In genomic region chr15:62057449-62057848, GRCm38 (mm10) we compare ENCODE assay signal across 22 mouse cellular contexts.
DNase-seq lines count a peak whose midpoint lies in the region; ATAC-seq and TF ChIP-seq lines count a peak whose summit lies in the region.
"Had no signal": no experiment of that assay in that cellular context is flagged by ENCODE, and none has a peak within 500 bp of the region (broad histone marks: within the 10 kb centered on the region; RNA-seq: fewer than 3 reads in every experiment).

No protein-coding gene starts in this region.

- TF ChIP-seq EP300 in lung, postnatal 0 days (IDR thresholded peaks at IDR 0.05): no peak

- H3K9ac ChIP-seq in lung, postnatal 0 days (replicated peaks; ENCODE audit: low read depth): no peak overlapping the region
- no peak overlapping the region for H3K9ac ChIP-seq in intestine, embryonic 16.5 days (ENCODE audit: low read depth, low read length)
- H3K9ac ChIP-seq: hindbrain, embryonic 15.5 days; intestine, embryonic 15.5 days; limb, embryonic 12.5 days; midbrain, embryonic 12.5 days; neural tube, embryonic 13.5 days had no signal

- no peak overlapping the region for H3K4me3 ChIP-seq in lung, postnatal 0 days (ENCODE audit: low read depth, low read length)
- no peak overlapping the region for H3K4me3 ChIP-seq in hindbrain, embryonic 10.5 days
- no peak overlapping the region for H3K4me3 ChIP-seq in intestine, embryonic 16.5 days (ENCODE audit: low read length)
- H3K4me3 ChIP-seq: hindbrain, embryonic 15.5 days; intestine, embryonic 15.5 days; limb, embryonic 12.5 days; midbrain, embryonic 12.5 days; neural tube, embryonic 13.5 days had no signal

- no peaks in the 10 kb centered on the region for H3K27me3 ChIP-seq in lung, postnatal 0 days (replicated peaks; ENCODE audit: insufficient read depth, low read length)
- H3K27me3 ChIP-seq in hindbrain, embryonic 10.5 days (ENCODE audit: insufficient read depth, poor library complexity, severe bottlenecking): no peaks in the 10 kb centered on the region
- H3K27me3 ChIP-seq in intestine, embryonic 16.5 days (replicated peaks; ENCODE audit: control insufficient read depth, insufficient read depth, low read length): no peaks in the 10 kb centered on the region
- H3K27me3 ChIP-seq: hindbrain, embryonic 15.5 days; intestine, embryonic 15.5 days; limb, embryonic 12.5 days; midbrain, embryonic 12.5 days; neural tube, embryonic 13.5 days had no signal

- 88% methylated on average over 2 of the region's 2 CpGs for WGBS in lung, postnatal 0 days
- 88% methylated on average over 2 of the region's 2 CpGs for WGBS in hindbrain, embryonic 10.5 days
- 88% methylated on average over 2 of the region's 2 CpGs for WGBS in intestine, embryonic 16.5 days

- ATAC-seq in frontal cortex, adult (ENCODE audit: low TSS enrichment): 0 out of 2 replicates have a peak, but pooled peaks have one; percentile 51
- ATAC-seq in lung, postnatal 0 days: no peak
- peak; percentile 74 for ATAC-seq in granulocyte monocyte progenitor cell, adult 5-6 weeks (replicated peaks; ENCODE audit: poor library complexity, severe bottlenecking)
- ATAC-seq in intestine, embryonic 16.5 days: no peak
- ATAC-seq: forebrain, embryonic 16.5 days; intestine, embryonic 15.5 days had no signal

- H3K4me2 ChIP-seq in lung, postnatal 0 days (replicated peaks; ENCODE audit: low read depth, low read length): no peak overlapping the region
- H3K4me2 ChIP-seq in intestine, embryonic 16.5 days (ENCODE audit: low read depth, low read length): no peak overlapping the region
- H3K4me2 ChIP-seq: hindbrain, embryonic 15.5 days; intestine, embryonic 15.5 days; limb, embryonic 12.5 days; midbrain, embryonic 12.5 days; neural tube, embryonic 13.5 days had no signal

- H3K4me1 ChIP-seq in lung, postnatal 0 days (ENCODE audit: insufficient read depth, low read depth, low read length): no peaks in the 10 kb centered on the region
- 0 out of 2 replicates have a peak, but pooled peaks cover 7% of the 10 kb centered on the region for H3K4me1 ChIP-seq in hindbrain, embryonic 10.5 days (replicated peaks)
- peaks cover 23% of the 10 kb centered on the region for H3K4me1 ChIP-seq in intestine, embryonic 16.5 days (ENCODE audit: control insufficient read depth, insufficient read depth, low read length)
- H3K4me1 ChIP-seq: hindbrain, embryonic 15.5 days; midbrain, embryonic 12.5 days had no signal

- no peaks in the 10 kb centered on the region for H3K36me3 ChIP-seq in lung, postnatal 0 days (ENCODE audit: insufficient read depth, low read length)
- no peaks in the 10 kb centered on the region for H3K36me3 ChIP-seq in hindbrain, embryonic 10.5 days
- no peaks in the 10 kb centered on the region for H3K36me3 ChIP-seq in intestine, embryonic 16.5 days (ENCODE audit: control insufficient read depth, insufficient read depth, low read length)
- H3K36me3 ChIP-seq: hindbrain, embryonic 15.5 days; intestine, embryonic 15.5 days; limb, embryonic 12.5 days; midbrain, embryonic 12.5 days; neural tube, embryonic 13.5 days had no signal

- no peak for DNase-seq in frontal cortex, postnatal 10 days (ENCODE audit: low spot score in 2 of 2)
- peak; percentile 39 for DNase-seq in lung, postnatal 36 days
- DNase-seq in lung, postnatal 0 days (ENCODE audit: low spot score): no peak
- DNase-seq in hindbrain, embryonic 10.5 days (ENCODE audit: low spot score): no peak
- DNase-seq in T-cell, adult 2 months (ENCODE audit: low spot score): no peak
- DNase-seq: cerebellum, adult 9-11 months; embryo, embryonic 11 days; heart, postnatal 36 days; lung, adult 2 months; lung, postnatal 4 days; right cerebral cortex, adult 18-20 months; spleen, adult 18-20 months; thymus, adult 2 months had no signal

- no peak for TF ChIP-seq CTCF in lung, postnatal 0 days (IDR thresholded peaks at IDR 0.05)

- no peak overlapping the region for H3K27ac ChIP-seq in lung, postnatal 0 days (ENCODE audit: low read length)
- no peak overlapping the region for H3K27ac ChIP-seq in hindbrain, embryonic 10.5 days
- H3K27ac ChIP-seq in intestine, embryonic 16.5 days (ENCODE audit: low read length): no peak overlapping the region
- H3K27ac ChIP-seq: hindbrain, embryonic 15.5 days; intestine, embryonic 15.5 days; limb, embryonic 12.5 days; midbrain, embryonic 12.5 days; neural tube, embryonic 13.5 days had no signal

- H3K9me3 ChIP-seq in lung, postnatal 0 days (ENCODE audit: low read length): no peaks in the 10 kb centered on the region
- H3K9me3 ChIP-seq in hindbrain, embryonic 10.5 days: no peaks in the 10 kb centered on the region
- H3K9me3 ChIP-seq in intestine, embryonic 16.5 days (ENCODE audit: control insufficient read depth, low read length): no peaks in the 10 kb centered on the region
- H3K9me3 ChIP-seq: hindbrain, embryonic 15.5 days; intestine, embryonic 15.5 days; limb, embryonic 12.5 days; midbrain, embryonic 12.5 days; neural tube, embryonic 13.5 days had no signal

Comparison
In these comparisons a context has a peak if more than half of its experiments do, and no peak if none do; other contexts are left out.
1. ATAC-seq: peak in frontal cortex, adult (single experiment) and granulocyte monocyte progenitor cell, adult 5-6 weeks (single experiment); none in lung, postnatal 0 days (single experiment) and intestine, embryonic 16.5 days (single experiment).